Mouse (Mus musculus) liver, embryonic 14.5 days (tissue): ENCODE measurements around the gene AW011738. TPM values are rescaled to one million over a fixed set of nuclear protein-coding genes. Genes with fewer than 3 reads are reported as not detected.

Experiments used
- ATAC-seq: fragments of 200-750 bp; cut with Nextera tagmentation; 2 replicates; pipeline ENCODE4 v1.8.0; 2017; ENCODE audit warnings: moderate number of reproducible peaks, mild to moderate bottlenecking, moderate library complexity; ENCODE audit not compliant: insufficient read depth
- DNase-seq, 3 experiments: peaks; one replicate each; pipeline ENCODE4 v3.0.0-alpha.2; 2012 to 2013; ENCODE audit warnings: low read depth in 3 of 3, low spot score in 3 of 3
- H3K27ac ChIP-seq: fragments of 300-500 bp; sonication (generic); 2 replicates; pipeline ENCODE4 v1.5.1; 2014; ENCODE audit warnings: moderate library complexity, mild to moderate bottlenecking, control low read depth, inconsistent platforms
- H3K27me3 ChIP-seq: fragments of 300-500 bp; sonication (generic); 2 replicates; pipeline ENCODE4 v1.6.1; 2014; ENCODE audit warnings: mild to moderate bottlenecking, low read length, moderate library complexity; ENCODE audit not compliant: control insufficient read depth, insufficient read depth
- H3K36me3 ChIP-seq: fragments of 300-500 bp; sonication (generic); replicated peaks from 2 replicates; pipeline ENCODE4 v1.6.1; 2014; ENCODE audit warnings: low read depth; ENCODE audit not compliant: control insufficient read depth, insufficient read depth
- H3K4me1 ChIP-seq, 2 experiments: fragments of 200-500 bp in 1 of 2; fragments of 300-500 bp in 1 of 2; sonication (generic) in 1 of 2; replicated peaks; 2 replicates each; pipeline ENCODE4 v1.6.1; 2012 to 2014; ENCODE audit warnings: antibody characterized with exemption in 1 of 2, inconsistent platforms in 1 of 2, low read length in 1 of 2; ENCODE audit not compliant: control insufficient read depth in 2 of 2, insufficient read depth in 2 of 2
- H3K4me2 ChIP-seq: fragments of 300-500 bp; sonication (generic); 2 replicates; pipeline ENCODE4 v1.6.1; 2014; ENCODE audit warnings: low read depth, mild to moderate bottlenecking, control low read depth, moderate library complexity
- H3K4me3 ChIP-seq, 2 experiments: fragments of 200-500 bp in 1 of 2; fragments of 300-500 bp in 1 of 2; sonication (generic) in 1 of 2; 2 replicates each; pipeline ENCODE4 v1.5.1; 2012 to 2014; ENCODE audit warnings: low read depth in 2 of 2, low read length in 2 of 2, mild to moderate bottlenecking in 2 of 2, control low read depth in 1 of 2, inconsistent platforms in 1 of 2, moderate library complexity in 1 of 2; ENCODE audit not compliant: insufficient read depth in 1 of 2
- H3K9ac ChIP-seq: fragments of 300-500 bp; sonication (generic); replicated peaks from 2 replicates; pipeline ENCODE4 v1.6.1; 2014; ENCODE audit warnings: mild to moderate bottlenecking, control low read depth, moderate library complexity
- H3K9me3 ChIP-seq: fragments of 300-500 bp; sonication (generic); 2 replicates; pipeline ENCODE4 v1.6.1; 2016; ENCODE audit warnings: low read length, mixed read lengths; ENCODE audit not compliant: control insufficient read depth
- CTCF ChIP-seq: IDR thresholded peaks from 2 replicates; pipeline ENCODE4 v1.5.1; 2016; ENCODE audit warnings: antibody characterized with exemption, low read depth, control low read depth
- EP300 ChIP-seq: IDR thresholded peaks from 2 replicates; pipeline ENCODE4 v1.6.1; 2016; ENCODE audit warnings: antibody characterized with exemption, low read depth
- WGBS: fragments of 180-500 bp; shearing (Covaris S2); extraction: QIAGEN DNeasy Blood & Tissue Kit; methylation state at CpG from one replicate; pipeline ENCODE4 v1.1.7; 2014; ENCODE audit not compliant: insufficient replicate concordance; 5-methylcytosine and 5-hydroxymethylcytosine counted together
- polyA plus RNA-seq, 2 experiments: library from polyadenylated mRNA; depleted of rRNA in 1 of 2; stranded (reverse) in 1 of 2; unstranded in 1 of 2; fragments of >200 nt; fragmentation: Nextera tagmentation in 1 of 2; extraction: Ambion mirVana in 1 of 2; gene quantifications; 2 replicates each; pipeline versions ENCODE4 v1.2.1 to v1.2.3; 2012 to 2014

Gene AW011738
- polyA plus RNA-seq, 2 experiments: 0.23 to 0.66 TPM

- Histone ChIP-seq H3K4me3 (no peak overlapping the region), H3K4me2 (no peak overlapping the region), H3K27ac (no peak overlapping the region), H3K27me3 (peaks cover 11% of the 10 kb centered on the region), H3K9ac (no peak overlapping the region), H3K9me3 (no peaks in the 10 kb centered on the region), H3K4me1 (no peaks in the 10 kb centered on the region; a peak in 1 of 4 replicates), H3K36me3 (no peaks in the 10 kb centered on the region)
- ATAC-seq (no peak), DNase-seq (no peak)
- 48% methylated on average over 13 of the region's 13 CpGs for WGBS
- TF ChIP-seq CTCF (no peak), EP300 (no peak)
Observed at GRCm38 (mm10) chr4:156209963-156210635, 7.0 kb downstream of the AW011738 start.

GRCm38 (mm10) chr4:156213134-156213533 lies 10.0 kb downstream of the AW011738 start:
- Histone ChIP-seq H3K36me3 (no peaks in the 10 kb centered on the region), H3K4me2 (no peak overlapping the region), H3K9ac (no peak overlapping the region), H3K27me3 (no peaks in the 10 kb centered on the region), H3K4me1 (no peaks in the 10 kb centered on the region; a peak in 1 of 4 replicates), H3K27ac (no peak overlapping the region), H3K4me3 (no peak overlapping the region), H3K9me3 (no peaks in the 10 kb centered on the region)
- TF ChIP-seq EP300 (no peak), CTCF (no peak)
- ATAC-seq (no peak), DNase-seq (no peak)
- 77% methylated on average over 13 of the region's 13 CpGs for WGBS

GRCm38 (mm10) chr4:156215649-156216048 lies 12.5 kb downstream of the AW011738 start, which contains the start of gene Perm1:
Perm1 (plus strand) TSS chr4:156215868.
- Histone ChIP-seq H3K9me3 (no peaks in the 10 kb centered on the region), H3K4me1 (no peaks in the 10 kb centered on the region), H3K4me3 (no peak within 1 kb of the TSS), H3K36me3 (no peaks in the 10 kb centered on the region), H3K9ac (no peak within 1 kb of the TSS), H3K27ac (no peak within 1 kb of the TSS), H3K4me2 (no peak within 1 kb of the TSS), H3K27me3 (no peaks in the 10 kb centered on the region)
- ATAC-seq (no peak), DNase-seq (no peak)
- no peak for TF ChIP-seq CTCF
- no peak for TF ChIP-seq EP300
- WGBS: 62% methylated on average over 4 of the region's 4 CpGs

GRCm38 (mm10) chr4:156216196-156216595 lies 13.1 kb downstream of the AW011738 start:
- H3K27me3 ChIP-seq: no peaks in the 10 kb centered on the region
- no peak overlapping the region for H3K27ac ChIP-seq
- no peak for TF ChIP-seq CTCF
- no peak for TF ChIP-seq EP300
- no peak overlapping the region for H3K4me3 ChIP-seq
- H3K9ac ChIP-seq: no peak overlapping the region
- no peak overlapping the region for H3K4me2 ChIP-seq
- no peaks in the 10 kb centered on the region for H3K4me1 ChIP-seq
- no peaks in the 10 kb centered on the region for H3K9me3 ChIP-seq
- 67% methylated on average over 2 of the region's 2 CpGs for WGBS
- no peak for DNase-seq
- no peaks in the 10 kb centered on the region for H3K36me3 ChIP-seq
- no peak for ATAC-seq

GRCm38 (mm10) chr4:156217022-156217669 lies 14.0 kb downstream of the AW011738 start:
- Histone ChIP-seq H3K9me3 (no peaks in the 10 kb centered on the region), H3K9ac (no peak overlapping the region), H3K4me2 (no peak overlapping the region), H3K4me3 (no peak overlapping the region), H3K4me1 (no peaks in the 10 kb centered on the region), H3K27ac (no peak overlapping the region), H3K36me3 (no peaks in the 10 kb centered on the region), H3K27me3 (no peaks in the 10 kb centered on the region)
- ATAC-seq (no peak), DNase-seq (no peak)
- WGBS: 71% methylated on average over 16 of the region's 16 CpGs
- TF ChIP-seq CTCF (no peak), EP300 (no peak)
